Mouse (Mus musculus): ENCODE data around the gene Epb41l2. TPM values are rescaled to one million over a fixed set of nuclear protein-coding genes. Genes with fewer than 3 reads are reported as not detected.

Epb41l2 gene
- polyA plus RNA-seq, 1 experiment from 2014 or later, result 41.8 TPM

DNA sequence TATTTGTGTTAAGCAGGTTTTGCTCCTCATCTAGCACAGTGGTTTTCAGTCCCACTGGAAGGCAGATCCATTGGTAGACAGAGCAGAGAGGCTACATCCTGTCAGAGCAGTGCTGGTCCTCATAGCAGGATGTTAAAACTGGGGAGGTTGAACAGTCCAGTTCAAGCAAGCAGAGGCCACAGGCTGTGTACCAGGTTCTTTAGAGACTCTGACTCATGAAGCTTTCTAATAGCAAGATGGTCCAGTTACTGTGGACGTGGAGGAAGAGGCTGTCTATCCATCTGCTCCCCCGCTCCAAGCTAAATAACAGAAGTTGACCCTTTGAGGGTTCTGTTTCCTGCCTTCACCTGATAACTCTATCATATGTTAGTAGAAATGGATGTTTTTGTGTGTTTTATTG is 41.8 kb downstream of the Epb41l2 start:
- WGBS, result 70% methylated on average over 2 of the region's 2 CpGs
- ATAC-seq (replicated peaks; ENCODE audit: insufficient number of reproducible peaks, insufficient read depth, low FRiP score, low read depth), result peak; percentile 45; the same call in 1 of the 2 replicates
- H3K27me3 ChIP-seq, result no peaks in the 10 kb centered on the region
- peaks cover 51% of the 10 kb centered on the region for H3K4me1 ChIP-seq (replicated peaks)
- no peaks in the 10 kb centered on the region for H3K36me3 ChIP-seq
- H3K27ac ChIP-seq, result no peak overlapping the region
- no peak overlapping the region for H3K9ac ChIP-seq
- H3K4me3 ChIP-seq, result no peak overlapping the region
- no peak overlapping the region for H3K4me2 ChIP-seq
- H3K9me3 ChIP-seq (replicated peaks), result no peaks in the 10 kb centered on the region

GRCm38 (mm10) chr10:25402886-25403285 is 43.3 kb downstream of the Epb41l2 start:
- Histone ChIP-seq H3K9me3 (replicated peaks) (no peaks in the 10 kb centered on the region), H3K9ac (no peak overlapping the region), H3K4me1 (replicated peaks) (peaks cover 39% of the 10 kb centered on the region), H3K27ac (no peak overlapping the region), H3K4me3 (no peak overlapping the region), H3K4me2 (no peak overlapping the region), H3K36me3 (no peaks in the 10 kb centered on the region), H3K27me3 (no peaks in the 10 kb centered on the region)
- 85% methylated on average over 1 of the region's 1 CpGs for WGBS
- no peak for ATAC-seq (replicated peaks; ENCODE audit: insufficient number of reproducible peaks, insufficient read depth, low FRiP score, low read depth)

GRCm38 (mm10) chr10:25403813-25404701 is 44.5 kb downstream of the Epb41l2 start:
- H3K4me2 ChIP-seq, result no peak overlapping the region
- H3K9me3 ChIP-seq (replicated peaks), result no peaks in the 10 kb centered on the region
- no peak overlapping the region for H3K4me3 ChIP-seq
- 62% methylated on average over 15 of the region's 15 CpGs for WGBS
- no peak; the same call in 1 of the 2 replicates for ATAC-seq (replicated peaks; ENCODE audit: insufficient number of reproducible peaks, insufficient read depth, low FRiP score, low read depth)
- H3K9ac ChIP-seq, result no peak overlapping the region
- no peak overlapping the region for H3K27ac ChIP-seq
- no peaks in the 10 kb centered on the region for H3K36me3 ChIP-seq
- H3K27me3 ChIP-seq, result no peaks in the 10 kb centered on the region
- peaks cover 34% of the 10 kb centered on the region for H3K4me1 ChIP-seq (replicated peaks)

DNA sequence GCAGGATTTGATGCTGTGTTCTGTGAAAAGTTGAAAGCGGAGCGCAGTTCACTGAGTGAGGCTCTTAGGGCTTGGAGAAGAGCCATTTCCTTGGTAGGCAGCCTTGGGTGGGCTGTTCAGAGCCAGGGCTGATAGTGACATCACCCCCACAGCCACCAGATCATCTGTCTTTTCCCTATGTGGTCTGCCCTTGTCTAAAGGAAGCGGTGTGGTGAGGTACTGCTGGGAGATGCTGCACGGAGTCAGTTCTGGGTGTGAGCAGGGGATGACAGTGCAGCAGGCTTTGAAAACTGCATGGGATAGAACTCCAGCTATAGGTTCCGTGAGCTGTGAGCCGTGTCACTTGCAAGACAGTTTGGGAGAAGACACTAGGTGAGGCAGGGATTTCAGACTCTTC is 45.1 kb downstream of the Epb41l2 start:
- Histone ChIP-seq H3K9ac (no peak overlapping the region), H3K27ac (no peak overlapping the region), H3K4me2 (no peak overlapping the region), H3K27me3 (no peaks in the 10 kb centered on the region), H3K4me1 (replicated peaks) (peaks cover 33% of the 10 kb centered on the region), H3K9me3 (replicated peaks) (no peaks in the 10 kb centered on the region), H3K36me3 (no peaks in the 10 kb centered on the region), H3K4me3 (no peak overlapping the region)
- ATAC-seq (replicated peaks; ENCODE audit: insufficient number of reproducible peaks, insufficient read depth, low FRiP score, low read depth), result no peak
- 61% methylated on average over 6 of the region's 6 CpGs for WGBS

DNA sequence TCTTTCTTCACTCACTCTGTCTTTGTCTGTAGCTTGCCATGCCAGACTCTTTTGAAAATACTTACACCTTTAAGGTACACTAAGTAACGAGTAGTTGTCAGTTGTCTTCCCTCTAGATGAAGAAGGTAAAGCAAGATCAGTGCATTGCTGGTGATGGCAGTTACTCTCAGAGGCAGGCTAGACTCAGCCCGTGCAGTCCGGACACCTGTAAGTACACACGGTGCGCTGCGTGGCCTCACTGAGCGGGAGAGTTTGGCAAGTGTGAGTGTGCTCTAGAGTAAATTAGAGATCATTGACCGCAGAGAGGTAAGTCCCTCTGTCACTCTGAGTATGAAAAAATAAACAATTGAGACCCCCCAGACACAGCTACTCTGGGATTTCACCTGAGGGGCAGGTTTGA is 46.0 kb downstream of the Epb41l2 start:
- Histone ChIP-seq H3K9me3 (replicated peaks) (no peaks in the 10 kb centered on the region), H3K9ac (no peak overlapping the region), H3K27ac (no peak overlapping the region), H3K36me3 (no peaks in the 10 kb centered on the region), H3K27me3 (no peaks in the 10 kb centered on the region), H3K4me3 (no peak overlapping the region), H3K4me1 (replicated peaks) (peaks cover 25% of the 10 kb centered on the region), H3K4me2 (no peak overlapping the region)
- 87% methylated on average over 8 of the region's 8 CpGs for WGBS
- ATAC-seq (replicated peaks; ENCODE audit: insufficient number of reproducible peaks, insufficient read depth, low FRiP score, low read depth), result no peak

- Histone ChIP-seq H3K4me3 (no peak overlapping the region), H3K27ac (no peak overlapping the region), H3K9me3 (replicated peaks) (no peaks in the 10 kb centered on the region), H3K9ac (no peak overlapping the region), H3K36me3 (no peaks in the 10 kb centered on the region), H3K4me1 (replicated peaks) (peaks cover 16% of the 10 kb centered on the region), H3K27me3 (no peaks in the 10 kb centered on the region), H3K4me2 (no peak overlapping the region)
- WGBS, result 72% methylated on average over 5 of the region's 5 CpGs
- ATAC-seq (replicated peaks; ENCODE audit: insufficient number of reproducible peaks, insufficient read depth, low FRiP score, low read depth), result no peak
Measured at GRCm38 (mm10) chr10:25406695-25407094, 47.1 kb downstream of the Epb41l2 start.

DNA sequence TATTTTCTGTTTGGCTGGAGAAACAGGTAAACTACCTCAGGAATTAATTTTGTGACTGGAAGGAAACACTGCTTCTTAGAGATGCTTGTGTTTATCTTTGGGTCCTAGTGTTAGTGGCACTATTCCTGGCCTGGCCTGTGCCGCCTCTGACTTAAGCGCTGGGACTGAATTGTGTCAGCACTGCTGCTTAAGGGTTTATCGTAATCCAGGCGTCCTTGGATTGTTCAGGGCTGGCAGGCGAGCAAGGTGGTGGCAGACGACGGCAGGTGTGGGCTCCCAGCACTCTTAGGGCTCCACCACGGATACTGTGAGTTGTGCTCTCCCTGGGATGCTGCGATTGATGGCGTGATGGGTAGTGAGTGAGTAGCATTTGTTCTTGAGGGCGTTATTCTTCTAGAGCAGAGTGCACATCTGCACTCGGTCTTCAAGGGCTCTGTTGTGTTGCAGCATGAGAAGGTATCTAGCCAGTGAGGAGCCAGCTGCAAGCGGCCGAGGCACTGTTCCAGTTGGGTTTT is 48.6 kb downstream of the Epb41l2 start:
- WGBS, result 51% methylated on average over 14 of the region's 14 CpGs

GRCm38 (mm10) chr10:25411836-25412373 is 52.3 kb downstream of the Epb41l2 start:
- no peak overlapping the region for H3K4me3 ChIP-seq
- peaks cover 15% of the 10 kb centered on the region for H3K4me1 ChIP-seq (replicated peaks)
- no peak overlapping the region for H3K4me2 ChIP-seq
- 61% methylated on average over 6 of the region's 6 CpGs for WGBS
- no peaks in the 10 kb centered on the region for H3K36me3 ChIP-seq
- no peak overlapping the region for H3K9ac ChIP-seq
- ATAC-seq (replicated peaks; ENCODE audit: insufficient number of reproducible peaks, insufficient read depth, low FRiP score, low read depth), result no peak
- no peak overlapping the region for H3K27ac ChIP-seq
- no peaks in the 10 kb centered on the region for H3K9me3 ChIP-seq (replicated peaks)
- no peaks in the 10 kb centered on the region for H3K27me3 ChIP-seq

More for the DNA sequence above, 48.6 kb downstream of the Epb41l2 start:
- H3K4me1 ChIP-seq (replicated peaks), result peaks cover 21% of the 10 kb centered on the region
- H3K27ac ChIP-seq, result no peak overlapping the region
- H3K27me3 ChIP-seq, result no peaks in the 10 kb centered on the region
- no peak overlapping the region for H3K4me3 ChIP-seq
- no peak overlapping the region for H3K9ac ChIP-seq
- no peaks in the 10 kb centered on the region for H3K36me3 ChIP-seq
- H3K4me2 ChIP-seq, result no peak overlapping the region
- no peak for ATAC-seq (replicated peaks; ENCODE audit: insufficient number of reproducible peaks, insufficient read depth, low FRiP score, low read depth)
- H3K9me3 ChIP-seq (replicated peaks), result no peaks in the 10 kb centered on the region

GRCm38 (mm10) chr10:25415188-25415717 is 55.7 kb downstream of the Epb41l2 start:
- Histone ChIP-seq H3K4me2 (no peak overlapping the region), H3K4me1 (replicated peaks) (peaks cover 8% of the 10 kb centered on the region; the same call in 1 of the 2 replicates), H3K9me3 (replicated peaks) (no peaks in the 10 kb centered on the region), H3K27me3 (no peaks in the 10 kb centered on the region), H3K27ac (no peak overlapping the region), H3K4me3 (no peak overlapping the region), H3K36me3 (no peaks in the 10 kb centered on the region), H3K9ac (no peak overlapping the region)
- WGBS, result 74% methylated on average over 7 of the region's 7 CpGs
- ATAC-seq (replicated peaks; ENCODE audit: insufficient number of reproducible peaks, insufficient read depth, low FRiP score, low read depth), result no peak

- Histone ChIP-seq H3K27me3 (no peaks in the 10 kb centered on the region), H3K9me3 (replicated peaks) (no peaks in the 10 kb centered on the region), H3K4me3 (no peak overlapping the region), H3K36me3 (no peaks in the 10 kb centered on the region), H3K4me1 (replicated peaks) (peaks cover 7% of the 10 kb centered on the region; the same call in 1 of the 2 replicates), H3K27ac (no peak overlapping the region), H3K9ac (no peak overlapping the region), H3K4me2 (no peak overlapping the region)
- no peak for ATAC-seq (replicated peaks; ENCODE audit: insufficient number of reproducible peaks, insufficient read depth, low FRiP score, low read depth)
- 77% methylated on average over 5 of the region's 5 CpGs for WGBS
Measured at GRCm38 (mm10) chr10:25416696-25417095, 57.1 kb downstream of the Epb41l2 start.

DNA sequence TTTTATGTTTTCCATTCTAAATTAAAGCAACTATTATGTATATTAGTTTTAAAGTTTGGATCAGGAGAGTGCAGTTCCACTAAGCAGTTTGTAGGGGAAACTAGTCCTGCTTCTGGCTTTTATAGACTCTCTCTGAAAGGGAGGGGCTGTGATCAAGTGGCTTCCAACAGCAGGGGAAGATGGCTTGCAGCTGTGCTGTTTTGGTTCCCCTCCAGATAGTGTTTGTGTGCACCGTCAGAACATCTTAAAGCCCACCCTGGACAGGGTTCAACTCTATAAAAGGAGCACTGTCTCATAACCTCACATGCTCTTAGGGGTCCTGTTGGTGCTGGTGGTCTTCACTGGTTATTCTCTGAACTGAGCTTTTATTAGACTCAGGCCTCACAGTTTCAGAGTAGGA is 66.5 kb downstream of the Epb41l2 start:
- Histone ChIP-seq H3K9ac (no peak overlapping the region), H3K27ac (peak overlapping the region; percentile 72), H3K4me2 (no peak overlapping the region), H3K4me3 (no peak overlapping the region), H3K36me3 (no peaks in the 10 kb centered on the region), H3K9me3 (replicated peaks) (no peaks in the 10 kb centered on the region), H3K27me3 (no peaks in the 10 kb centered on the region), H3K4me1 (replicated peaks) (peaks cover 45% of the 10 kb centered on the region)
- WGBS, result 0% methylated on average over 1 of the region's 1 CpGs
- no peak; the same call in 1 of the 2 replicates for ATAC-seq (replicated peaks; ENCODE audit: insufficient number of reproducible peaks, insufficient read depth, low FRiP score, low read depth)
